Mouse (Mus musculus): ENCODE results near the gene Dusp6. TPM values are rescaled to one million over a fixed set of nuclear protein-coding genes. Genes with fewer than 3 reads are reported as not detected.

Gene Dusp6
- total and polyA plus RNA-seq, 2 experiments: 29.9 to 48.4 TPM

DNA sequence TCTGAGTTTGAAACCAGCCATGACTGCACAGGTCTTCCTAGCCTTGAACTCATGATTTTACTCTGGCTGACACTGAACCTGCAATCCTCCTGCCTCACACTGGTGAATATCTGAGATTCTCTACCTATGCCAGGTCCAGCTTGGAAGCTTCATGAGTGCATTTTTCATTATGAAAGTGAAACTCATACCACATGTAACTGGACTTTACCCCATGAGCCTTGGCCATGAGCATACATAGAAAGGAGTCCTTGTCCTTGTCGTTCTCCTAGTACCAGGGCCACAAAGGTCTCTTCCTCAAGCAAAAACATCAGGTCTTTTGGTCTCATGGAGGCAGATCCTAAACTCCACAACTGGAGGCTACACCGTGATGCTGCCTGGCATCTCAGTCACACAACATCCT lies 9.6 kb upstream of the Dusp6 start:
- Histone ChIP-seq H3K9ac (ENCODE audit: low read depth, low read length) (no peak overlapping the region), H3K4me1 (ENCODE audit: control insufficient read depth, insufficient read depth, low read length) (peaks cover 17% of the 10 kb centered on the region), H3K79me2 (ENCODE audit: control insufficient read depth, insufficient read depth, low read length) (no peaks in the 10 kb centered on the region), H3K36me3 (ENCODE audit: control insufficient read depth, insufficient read depth, low read length) (no peaks in the 10 kb centered on the region), H3K4me3 (ENCODE audit: insufficient read depth, low read depth, low read length) (no peak overlapping the region), H3K27me3 (ENCODE audit: control insufficient read depth, insufficient read depth, low read length) (no peaks in the 10 kb centered on the region), H3K27ac (replicated peaks; ENCODE audit: insufficient read depth, low read depth, low read length) (peak overlapping the region; percentile 6; the same call in 1 of the 2 replicates)
- TF ChIP-seq CTCF (IDR thresholded peaks at IDR 0.05; ENCODE audit: low read depth, low read length): no peak
- TF ChIP-seq POLR2A (IDR thresholded peaks at IDR 0.05; ENCODE audit: extremely low read depth, insufficient read depth, low read length): no peak
- WGBS: 47% methylated on average over 2 of the region's 2 CpGs
- DNase-seq (ENCODE audit: extremely low read depth, low read depth, low spot score): peak; percentile 73

DNA sequence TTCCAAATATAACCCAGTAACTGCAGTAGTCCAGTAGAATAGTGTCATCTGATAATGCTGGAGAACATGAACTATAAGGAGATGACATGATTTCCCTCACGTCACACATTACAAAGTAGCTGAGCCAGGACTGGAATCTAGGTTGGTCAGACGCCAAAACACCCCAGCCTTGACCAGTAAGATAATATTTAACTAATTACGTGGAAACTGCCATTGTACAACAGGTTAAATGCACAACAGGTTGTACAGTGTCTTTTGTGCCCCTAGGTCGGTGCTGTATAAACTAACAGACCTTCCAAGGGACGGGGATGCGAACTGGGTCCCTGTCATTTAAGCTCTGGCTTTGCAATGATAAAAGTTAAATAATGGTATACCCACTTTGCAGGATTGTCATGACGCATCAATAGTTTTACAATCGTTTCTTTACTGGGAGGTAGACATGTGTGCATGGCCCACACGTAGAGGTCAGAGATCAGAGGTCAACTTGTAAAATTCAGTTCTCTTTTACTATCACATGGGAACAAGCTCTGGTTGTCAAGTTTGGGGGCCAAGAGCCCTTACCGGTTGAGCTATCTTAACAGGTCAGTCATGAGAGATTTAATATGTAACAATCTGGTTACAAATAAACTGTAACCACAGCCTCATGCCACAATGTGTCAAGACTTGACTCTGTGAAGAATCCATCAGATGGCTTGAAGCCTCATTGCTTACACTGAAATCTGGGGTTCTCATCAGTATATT lies 7.0 kb upstream of the Dusp6 start:
- TF ChIP-seq POLR2A (IDR thresholded peaks at IDR 0.05; ENCODE audit: extremely low read depth, insufficient read depth, low read length): no peak
- no peak for TF ChIP-seq CTCF (IDR thresholded peaks at IDR 0.05; ENCODE audit: low read depth, low read length)
- peak; percentile 93 for DNase-seq (ENCODE audit: extremely low read depth, low read depth, low spot score)
- 25% methylated on average over 10 of the region's 10 CpGs for WGBS
- Histone ChIP-seq H3K79me2 (ENCODE audit: control insufficient read depth, insufficient read depth, low read length) (no peaks in the 10 kb centered on the region), H3K4me3 (ENCODE audit: insufficient read depth, low read depth, low read length) (no peak overlapping the region), H3K27ac (replicated peaks; ENCODE audit: insufficient read depth, low read depth, low read length) (peak overlapping the region; percentile 66), H3K27me3 (ENCODE audit: control insufficient read depth, insufficient read depth, low read length) (no peaks in the 10 kb centered on the region), H3K9ac (ENCODE audit: low read depth, low read length) (no peak overlapping the region), H3K4me1 (ENCODE audit: control insufficient read depth, insufficient read depth, low read length) (peaks cover 18% of the 10 kb centered on the region), H3K36me3 (ENCODE audit: control insufficient read depth, insufficient read depth, low read length) (no peaks in the 10 kb centered on the region)

DNA sequence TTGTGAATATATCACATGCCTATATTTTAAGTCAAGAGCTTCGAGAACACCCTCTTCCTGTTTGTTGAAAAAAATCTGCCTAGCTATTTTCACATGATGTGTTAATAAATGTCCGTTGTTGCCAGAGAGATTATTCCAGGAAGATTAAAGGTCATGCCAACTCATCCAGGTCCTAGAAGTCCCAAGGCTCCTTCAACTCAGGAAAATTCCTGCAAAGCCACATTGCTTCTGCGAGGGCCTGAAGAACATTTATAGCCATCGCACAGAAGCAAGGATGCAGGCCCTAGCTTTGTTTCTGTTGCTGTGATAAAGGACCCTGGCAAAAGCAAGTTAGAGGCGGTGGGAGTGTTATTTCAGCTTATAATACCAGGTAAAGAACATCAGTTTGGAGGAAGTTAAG lies 5.5 kb upstream of the Dusp6 start:
- H3K79me2 ChIP-seq (ENCODE audit: control insufficient read depth, insufficient read depth, low read length): no peaks in the 10 kb centered on the region
- H3K36me3 ChIP-seq (ENCODE audit: control insufficient read depth, insufficient read depth, low read length): no peaks in the 10 kb centered on the region
- no peaks in the 10 kb centered on the region for H3K27me3 ChIP-seq (ENCODE audit: control insufficient read depth, insufficient read depth, low read length)
- DNase-seq (ENCODE audit: extremely low read depth, low read depth, low spot score): peak; percentile 52
- 55% methylated on average over 5 of the region's 5 CpGs for WGBS
- no peak for TF ChIP-seq CTCF (IDR thresholded peaks at IDR 0.05; ENCODE audit: low read depth, low read length)
- no peak for TF ChIP-seq POLR2A (IDR thresholded peaks at IDR 0.05; ENCODE audit: extremely low read depth, insufficient read depth, low read length)
- H3K9ac ChIP-seq (ENCODE audit: low read depth, low read length): no peak overlapping the region
- no peak overlapping the region for H3K4me3 ChIP-seq (ENCODE audit: insufficient read depth, low read depth, low read length)
- peak overlapping the region; percentile 54; the same call in 1 of the 2 replicates for H3K27ac ChIP-seq (replicated peaks; ENCODE audit: insufficient read depth, low read depth, low read length)
- peaks cover 19% of the 10 kb centered on the region for H3K4me1 ChIP-seq (ENCODE audit: control insufficient read depth, insufficient read depth, low read length)

DNA sequence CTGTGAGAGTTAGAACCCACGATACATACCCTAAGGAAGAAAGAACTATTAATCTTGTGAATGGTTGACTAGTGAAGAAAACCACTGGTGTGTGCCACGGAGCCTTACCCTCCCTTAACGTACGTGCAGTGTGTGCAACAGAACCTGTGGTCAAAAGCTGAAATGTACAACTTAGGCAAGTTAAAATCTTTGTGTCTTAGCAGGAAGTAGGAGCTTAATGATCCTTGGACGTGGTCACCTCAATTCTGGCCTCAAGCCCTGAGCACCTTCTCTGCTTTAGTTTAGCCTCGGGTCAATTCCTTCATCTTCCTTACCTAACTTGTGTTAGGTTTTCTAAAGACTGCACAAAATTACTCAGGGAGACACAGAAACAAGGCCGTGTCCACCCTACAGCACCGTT lies 3.2 kb upstream of the Dusp6 start:
- 92% methylated on average over 8 of the region's 8 CpGs for WGBS
- H3K9ac ChIP-seq (ENCODE audit: low read depth, low read length): no peak overlapping the region
- peaks cover 14% of the 10 kb centered on the region for H3K4me1 ChIP-seq (ENCODE audit: control insufficient read depth, insufficient read depth, low read length)
- DNase-seq (ENCODE audit: extremely low read depth, low read depth, low spot score): no peak
- TF ChIP-seq POLR2A (IDR thresholded peaks at IDR 0.05; ENCODE audit: extremely low read depth, insufficient read depth, low read length) (no peak), CTCF (IDR thresholded peaks at IDR 0.05; ENCODE audit: low read depth, low read length) (no peak)
- H3K27me3 ChIP-seq (ENCODE audit: control insufficient read depth, insufficient read depth, low read length): no peaks in the 10 kb centered on the region
- no peak overlapping the region for H3K27ac ChIP-seq (replicated peaks; ENCODE audit: insufficient read depth, low read depth, low read length)
- peaks cover 14% of the 10 kb centered on the region for H3K79me2 ChIP-seq (ENCODE audit: control insufficient read depth, insufficient read depth, low read length)
- no peaks in the 10 kb centered on the region for H3K36me3 ChIP-seq (ENCODE audit: control insufficient read depth, insufficient read depth, low read length)
- no peak overlapping the region for H3K4me3 ChIP-seq (ENCODE audit: insufficient read depth, low read depth, low read length)

DNA sequence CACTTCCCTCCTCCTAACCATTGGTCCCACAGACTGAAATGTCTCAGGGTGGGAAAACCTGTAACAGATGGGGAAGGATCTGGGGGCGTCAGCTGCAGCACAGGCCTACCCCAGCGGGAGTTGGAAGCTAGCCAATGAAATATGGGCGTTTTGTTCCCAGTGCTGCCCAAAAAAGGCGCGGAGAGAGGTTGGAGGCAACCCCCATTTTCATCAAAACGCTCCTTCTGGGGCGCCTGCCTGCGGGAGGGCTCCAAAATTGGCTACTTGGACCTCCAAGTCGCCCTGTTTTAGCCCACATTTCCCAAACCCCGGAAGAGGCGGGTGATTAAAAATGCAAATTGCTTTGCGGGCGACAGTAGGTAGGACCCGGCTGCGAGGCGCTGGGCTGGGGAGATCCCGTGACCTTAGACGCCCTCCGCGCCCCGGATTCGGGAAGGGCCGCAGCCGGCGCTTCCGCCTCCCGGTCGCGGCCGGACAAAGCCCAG lies 1.8 kb upstream of the Dusp6 start:
- peak; percentile 56 for DNase-seq (ENCODE audit: extremely low read depth, low read depth, low spot score)
- H3K27me3 ChIP-seq (ENCODE audit: control insufficient read depth, insufficient read depth, low read length): no peaks in the 10 kb centered on the region
- under 1% methylated on average over 30 of the region's 30 CpGs for WGBS

More for the DNA sequence above, 1.8 kb upstream of the Dusp6 start:
- Histone ChIP-seq H3K4me3 (ENCODE audit: insufficient read depth, low read depth, low read length) (peak overlapping the region; percentile 70), H3K36me3 (ENCODE audit: control insufficient read depth, insufficient read depth, low read length) (peaks cover under 1% of the 10 kb centered on the region; the same call in 1 of the 2 replicates), H3K27ac (replicated peaks; ENCODE audit: insufficient read depth, low read depth, low read length) (peak overlapping the region; percentile 95), H3K79me2 (ENCODE audit: control insufficient read depth, insufficient read depth, low read length) (peaks cover 14% of the 10 kb centered on the region), H3K4me1 (ENCODE audit: control insufficient read depth, insufficient read depth, low read length) (peaks cover 16% of the 10 kb centered on the region), H3K9ac (ENCODE audit: low read depth, low read length) (peak overlapping the region; percentile 81)
- TF ChIP-seq CTCF (IDR thresholded peaks at IDR 0.05; ENCODE audit: low read depth, low read length) (no peak), POLR2A (IDR thresholded peaks at IDR 0.05; ENCODE audit: extremely low read depth, insufficient read depth, low read length) (no peak)
